Mouse (Mus musculus) heart, postnatal 0 days (tissue): Measurements from ENCODE around the gene Pafah1b3.

ENCODE experiments used
- CTCF ChIP-seq: IDR thresholded peaks from 2 replicates; pipeline ENCODE4 v1.5.1; 2016; ENCODE audit warnings: antibody characterized with exemption, control low read depth, low read depth
- EP300 ChIP-seq: IDR thresholded peaks from 2 replicates; pipeline ENCODE4 v1.6.1; 2016; ENCODE audit warnings: antibody characterized with exemption, low read depth

GRCm38 (mm10) chr7:25251071-25251791, 46.6 kb downstream of the Pafah1b3 start:
- TF ChIP-seq CTCF: no peak
- peak; percentile 43; the same call in 1 of the 2 replicates for TF ChIP-seq EP300
